Mouse (Mus musculus): ENCODE measurements around the gene Kif24.
A peak's percentile ranks its signal among the peaks of the same experiment; 100 is the strongest.

Gene Kif24

GRCm38 (mm10) chr4:41406597-41406996 lies 58.1 kb downstream of the Kif24 start:
- no peak for DNase-seq (ENCODE audit: extremely low read depth, low read depth)

- DNase-seq (ENCODE audit: extremely low read depth, low read depth): no peak
Measured at GRCm38 (mm10) chr4:41401573-41401972, 63.1 kb downstream of the Kif24 start.

GRCm38 (mm10) chr4:41401167-41401566 lies 63.5 kb downstream of the Kif24 start:
- DNase-seq (ENCODE audit: extremely low read depth, low read depth): peak; percentile 4

- no peak for DNase-seq (ENCODE audit: extremely low read depth, low read depth)
Measured at GRCm38 (mm10) chr4:41399904-41400303, 64.8 kb downstream of the Kif24 start.

- DNase-seq (ENCODE audit: extremely low read depth, low read depth): no peak
Measured at GRCm38 (mm10) chr4:41398353-41398752, 66.3 kb downstream of the Kif24 start.

GRCm38 (mm10) chr4:41394651-41395050 lies 70.0 kb downstream of the Kif24 start:
- no peak for DNase-seq (ENCODE audit: extremely low read depth, low read depth)

GRCm38 (mm10) chr4:41391015-41391414 lies 73.7 kb downstream of the Kif24 start:
- no peak for DNase-seq (ENCODE audit: extremely low read depth, low read depth)

- DNase-seq (ENCODE audit: extremely low read depth, low read depth): peak; percentile 39
Measured at GRCm38 (mm10) chr4:41390122-41390521, 74.6 kb downstream of the Kif24 start.

GRCm38 (mm10) chr4:41389240-41389639 lies 75.4 kb downstream of the Kif24 start:
- DNase-seq (ENCODE audit: extremely low read depth, low read depth): no peak

GRCm38 (mm10) chr4:41388616-41389015 lies 76.1 kb downstream of the Kif24 start:
- DNase-seq (ENCODE audit: extremely low read depth, low read depth): no peak

GRCm38 (mm10) chr4:41387755-41388469 lies 76.8 kb downstream of the Kif24 start:
- DNase-seq (ENCODE audit: extremely low read depth, low read depth): peak; percentile 9

GRCm38 (mm10) chr4:41386412-41386975 lies 78.2 kb downstream of the Kif24 start:
- no peak for DNase-seq (ENCODE audit: extremely low read depth, low read depth)

GRCm38 (mm10) chr4:41381213-41381950 lies 83.3 kb downstream of the Kif24 start:
- peak; percentile 38 for DNase-seq (ENCODE audit: extremely low read depth, low read depth)

- DNase-seq (ENCODE audit: extremely low read depth, low read depth): no peak
Measured at GRCm38 (mm10) chr4:41377567-41377966, 87.1 kb downstream of the Kif24 start.

GRCm38 (mm10) chr4:41369702-41370437 lies 94.8 kb downstream of the Kif24 start:
- DNase-seq (ENCODE audit: extremely low read depth, low read depth): no peak

- no peak for DNase-seq (ENCODE audit: extremely low read depth, low read depth)
Measured at GRCm38 (mm10) chr4:41368198-41368597, 96.5 kb downstream of the Kif24 start.

GRCm38 (mm10) chr4:41361059-41361458 lies 103.6 kb downstream of the Kif24 start:
- no peak for DNase-seq (ENCODE audit: extremely low read depth, low read depth)

- no peak for DNase-seq (ENCODE audit: extremely low read depth, low read depth)
Measured at GRCm38 (mm10) chr4:41359358-41359757, 105.3 kb downstream of the Kif24 start.

- no peak for DNase-seq (ENCODE audit: extremely low read depth, low read depth)
Measured at GRCm38 (mm10) chr4:41358669-41359068, 106.0 kb downstream of the Kif24 start.

GRCm38 (mm10) chr4:41357154-41357553 lies 107.5 kb downstream of the Kif24 start:
- DNase-seq (ENCODE audit: extremely low read depth, low read depth): no peak

- DNase-seq (ENCODE audit: extremely low read depth, low read depth): no peak
Measured at GRCm38 (mm10) chr4:41353265-41353664, 111.4 kb downstream of the Kif24 start.

- peak; percentile 31 for DNase-seq (ENCODE audit: extremely low read depth, low read depth)
Measured at GRCm38 (mm10) chr4:41352758-41353157, 111.9 kb downstream of the Kif24 start.

Data from MEL-GATA-1-ER (cell line).